Mouse (Mus musculus) lung, embryonic 16.5 days (tissue): Measurements from ENCODE around the gene Cd68. TPM values are rescaled to one million over a fixed set of nuclear protein-coding genes. Genes with fewer than 3 reads are reported as not detected.

ENCODE experiments used
- ATAC-seq: fragments of 200-750 bp; cut with Nextera tagmentation; 2 replicates; pipeline ENCODE4 v1.8.0; 2017; ENCODE audit warnings: low read depth, mild to moderate bottlenecking, moderate library complexity
- H3K27ac ChIP-seq: fragments of 300-500 bp; sonication (generic); 2 replicates; pipeline ENCODE4 v1.5.1; 2014; ENCODE audit warnings: mild to moderate bottlenecking, control low read depth, low read length
- H3K27me3 ChIP-seq: fragments of 300-500 bp; sonication (generic); 2 replicates; pipeline ENCODE4 v1.6.1; 2014; ENCODE audit warnings: low read depth, low read length, mixed read lengths; ENCODE audit not compliant: control insufficient read depth, insufficient read depth
- H3K36me3 ChIP-seq: fragments of 300-500 bp; sonication (generic); 2 replicates; pipeline ENCODE4 v1.6.1; 2014; ENCODE audit warnings: low read length; ENCODE audit not compliant: control insufficient read depth, insufficient read depth
- H3K4me1 ChIP-seq: fragments of 300-500 bp; sonication (generic); replicated peaks from 2 replicates; pipeline ENCODE4 v1.6.1; 2014; ENCODE audit warnings: low read length, mixed read lengths; ENCODE audit not compliant: control insufficient read depth, insufficient read depth
- H3K4me2 ChIP-seq: fragments of 300-500 bp; sonication (generic); 2 replicates; pipeline ENCODE4 v1.6.1; 2014; ENCODE audit warnings: low read depth, low read length, control low read depth
- H3K4me3 ChIP-seq: fragments of 300-500 bp; sonication (generic); 2 replicates; pipeline ENCODE4 v1.5.1; 2014; ENCODE audit warnings: mild to moderate bottlenecking, low read length, control low read depth
- H3K9ac ChIP-seq: fragments of 300-500 bp; sonication (generic); 2 replicates; pipeline ENCODE4 v1.6.1; 2014; ENCODE audit warnings: low read length, control low read depth
- H3K9me3 ChIP-seq: fragments of 300-500 bp; sonication (generic); 2 replicates; pipeline ENCODE4 v1.6.1; 2016; ENCODE audit warnings: low read length; ENCODE audit not compliant: control insufficient read depth
- WGBS: fragments of 180-500 bp; shearing (Covaris S2); extraction: QIAGEN DNeasy Blood & Tissue Kit; methylation state at CpG from one replicate; pipeline ENCODE4 v1.1.7; 2014; 5-methylcytosine and 5-hydroxymethylcytosine counted together
- polyA plus RNA-seq: library from polyadenylated mRNA; unstranded; fragments of >200 nt; fragmentation: Nextera tagmentation; extraction: Ambion mirVana; gene quantifications from 2 replicates; pipeline ENCODE4 v1.2.1, GENCODE M21; 2015

Gene Cd68
- polyA plus RNA-seq, 1 experiment from 2014 or later: 19.2 TPM

GRCm38 (mm10) chr11:69679144-69679543 is 13.2 kb upstream of the Cd68 start:
- Histone ChIP-seq H3K27me3 (no peaks in the 10 kb centered on the region), H3K4me1 (peaks cover 25% of the 10 kb centered on the region), H3K4me2 (no peak overlapping the region), H3K27ac (no peak overlapping the region), H3K9me3 (no peaks in the 10 kb centered on the region), H3K36me3 (peaks cover 27% of the 10 kb centered on the region), H3K4me3 (no peak overlapping the region), H3K9ac (no peak overlapping the region)
- ATAC-seq: no peak
- WGBS: 100% methylated on average over 2 of the region's 2 CpGs

- H3K27me3 ChIP-seq: no peaks in the 10 kb centered on the region
- peaks cover 21% of the 10 kb centered on the region for H3K4me1 ChIP-seq
- H3K9me3 ChIP-seq: no peaks in the 10 kb centered on the region
- H3K4me2 ChIP-seq: peak within 1 kb of the TSS; percentile 93
- ATAC-seq: peak; percentile 97
- peak within 1 kb of the TSS; percentile 90 for H3K9ac ChIP-seq
- peaks cover 51% of the 10 kb centered on the region for H3K36me3 ChIP-seq
- under 1% methylated on average over 36 of the region's 36 CpGs for WGBS
- H3K27ac ChIP-seq: peak within 1 kb of the TSS; percentile 97
- peak within 1 kb of the TSS; percentile 68 for H3K4me3 ChIP-seq
Measured at GRCm38 (mm10) chr11:69672211-69672706, 6.3 kb upstream of the Cd68 start, which contains the start of gene Eif4a1. Gene Eif4a1, minus strand, starts transcription at chr11:69672423.

GRCm38 (mm10) chr11:69671726-69672124 is 5.8 kb upstream of the Cd68 start:
- H3K9me3 ChIP-seq: no peaks in the 10 kb centered on the region
- peaks cover 49% of the 10 kb centered on the region for H3K36me3 ChIP-seq
- WGBS: under 1% methylated on average over 43 of the region's 43 CpGs
- no peak overlapping the region for H3K4me2 ChIP-seq
- peak overlapping the region; percentile 68 for H3K4me3 ChIP-seq
- peak overlapping the region; percentile 90 for H3K9ac ChIP-seq
- ATAC-seq: peak; percentile 3; the same call in 1 of the 2 replicates
- H3K27ac ChIP-seq: peak overlapping the region; percentile 97
- H3K4me1 ChIP-seq: peaks cover 21% of the 10 kb centered on the region
- H3K27me3 ChIP-seq: no peaks in the 10 kb centered on the region

- H3K4me3 ChIP-seq: peak overlapping the region; percentile 68
- no peaks in the 10 kb centered on the region for H3K9me3 ChIP-seq
- peaks cover 53% of the 10 kb centered on the region for H3K36me3 ChIP-seq
- H3K9ac ChIP-seq: peak overlapping the region; percentile 90
- peak overlapping the region; percentile 97 for H3K27ac ChIP-seq
- under 1% methylated on average over 50 of the region's 61 CpGs for WGBS
- ATAC-seq: peak; percentile 78
- no peaks in the 10 kb centered on the region for H3K27me3 ChIP-seq
- H3K4me1 ChIP-seq: peaks cover 21% of the 10 kb centered on the region
- H3K4me2 ChIP-seq: peak overlapping the region; percentile 93
Measured at GRCm38 (mm10) chr11:69670786-69671725, 5.1 kb upstream of the Cd68 start.

- H3K9me3 ChIP-seq: no peaks in the 10 kb centered on the region
- peaks cover 23% of the 10 kb centered on the region for H3K4me1 ChIP-seq
- peaks cover 53% of the 10 kb centered on the region for H3K36me3 ChIP-seq
- no peak overlapping the region for H3K9ac ChIP-seq
- no peaks in the 10 kb centered on the region for H3K27me3 ChIP-seq
- no peak overlapping the region for H3K4me2 ChIP-seq
- ATAC-seq: no peak
- H3K27ac ChIP-seq: no peak overlapping the region
- WGBS: 87% methylated on average over 3 of the region's 3 CpGs
- no peak overlapping the region for H3K4me3 ChIP-seq
Measured at GRCm38 (mm10) chr11:69666665-69667005, 682 bp upstream of the Cd68 start.

GRCm38 (mm10) chr11:69665457-69665960 is 444 bp downstream of the Cd68 start:
- no peak overlapping the region for H3K27ac ChIP-seq

GRCm38 (mm10) chr11:69664841-69665240 is 1.1 kb downstream of the Cd68 start:
- Histone ChIP-seq H3K4me2 (no peak overlapping the region), H3K27ac (no peak overlapping the region)

More at GRCm38 (mm10) chr11:69665457-69665960, 444 bp downstream of the Cd68 start:
- Histone ChIP-seq H3K36me3 (peaks cover 49% of the 10 kb centered on the region), H3K4me2 (no peak overlapping the region), H3K4me3 (no peak overlapping the region), H3K9me3 (no peaks in the 10 kb centered on the region), H3K9ac (no peak overlapping the region), H3K27me3 (no peaks in the 10 kb centered on the region), H3K4me1 (peaks cover 28% of the 10 kb centered on the region)
- WGBS: 57% methylated on average over 9 of the region's 9 CpGs
- ATAC-seq: no peak

GRCm38 (mm10) chr11:69663795-69664194 is 2.2 kb downstream of the Cd68 start:
- Histone ChIP-seq H3K27ac (peak overlapping the region; percentile 97; the same call in 1 of the 2 replicates), H3K4me1 (peaks cover 13% of the 10 kb centered on the region), H3K4me2 (no peak overlapping the region), H3K27me3 (no peaks in the 10 kb centered on the region), H3K4me3 (no peak overlapping the region), H3K9me3 (no peaks in the 10 kb centered on the region), H3K36me3 (peaks cover 36% of the 10 kb centered on the region), H3K9ac (no peak overlapping the region)
- ATAC-seq: no peak
- 76% methylated on average over 6 of the region's 6 CpGs for WGBS

More at GRCm38 (mm10) chr11:69664841-69665240, 1.1 kb downstream of the Cd68 start:
- peak overlapping the region; percentile 9; the same call in 1 of the 2 replicates for H3K9ac ChIP-seq
- no peaks in the 10 kb centered on the region for H3K9me3 ChIP-seq
- WGBS: 87% methylated on average over 7 of the region's 7 CpGs
- no peaks in the 10 kb centered on the region for H3K27me3 ChIP-seq
- H3K36me3 ChIP-seq: peaks cover 45% of the 10 kb centered on the region
- peaks cover 22% of the 10 kb centered on the region for H3K4me1 ChIP-seq
- ATAC-seq: no peak
- H3K4me3 ChIP-seq: no peak overlapping the region
